Mouse (Mus musculus) MEL (cell line): ENCODE measurements at regions not wholly inside any gene's neighbourhood (a gene's known extent, or its start where the extent isn't known, plus 50 kb on each side); places are given as distances from the start of the nearest gene placed in this dataset.
"Not testable (repeated sequence)": the region's sequence is repeated elsewhere in the genome, so short reads cannot be mapped to it uniquely, and the experiment has no call there.

Source experiments
- DNase-seq: peaks from one replicate; pipeline ENCODE4 v3.0.0; 2011; ENCODE audit warnings: low read depth, low spot score
- H3K27ac ChIP-seq: 2 replicates; pipeline ENCODE4 v1.5.1; 2012; ENCODE audit warnings: low read depth, mild to moderate bottlenecking, control low read depth, low read length, moderate library complexity; ENCODE audit not compliant: control insufficient read depth
- H3K27me3 ChIP-seq, 2 experiments: fragments of 150-350 bp in 1 of 2; sonication (generic) in 1 of 2; 2 replicates each; pipeline ENCODE4 v1.6.1; 2012; ENCODE audit warnings: low read length in 2 of 2, mild to moderate bottlenecking in 2 of 2, improper control_type of control experiment in 1 of 2, moderate library complexity in 1 of 2; ENCODE audit not compliant: insufficient read depth in 2 of 2, control insufficient read depth in 1 of 2
- H3K36me3 ChIP-seq, 2 experiments: 2 replicates each; pipeline ENCODE4 v1.6.1; 2012 to 2014; ENCODE audit warnings: low read length in 2 of 2, improper control_type of control experiment in 1 of 2, inconsistent platforms in 1 of 2, mild to moderate bottlenecking in 1 of 2; ENCODE audit not compliant: insufficient read depth in 2 of 2, control insufficient read depth in 1 of 2
- H3K4me1 ChIP-seq, 2 experiments: fragments of 150-350 bp in 1 of 2; sonication (generic) in 1 of 2; 2 replicates each; pipeline ENCODE4 v1.6.1; 2012; ENCODE audit warnings: low read length in 2 of 2, improper control_type of control experiment in 1 of 2, mild to moderate bottlenecking in 1 of 2; ENCODE audit not compliant: insufficient read depth in 2 of 2, control insufficient read depth in 1 of 2
- H3K4me3 ChIP-seq, 2 experiments: fragments of 150-350 bp in 1 of 2; sonication (generic) in 1 of 2; 2 replicates each; pipeline ENCODE4 v1.5.1; 2012; ENCODE audit warnings: low read depth in 2 of 2, low read length in 2 of 2, mild to moderate bottlenecking in 2 of 2, moderate library complexity in 2 of 2, control low read depth in 1 of 2, improper control_type of control experiment in 1 of 2; ENCODE audit not compliant: control insufficient read depth in 1 of 2, insufficient read depth in 1 of 2
- H3K79me2 ChIP-seq: 2 replicates; pipeline ENCODE4 v1.6.1; 2012; ENCODE audit warnings: mild to moderate bottlenecking, low read length, moderate library complexity; ENCODE audit not compliant: control insufficient read depth, poor library complexity, insufficient read depth
- H3K9ac ChIP-seq: 2 replicates; pipeline ENCODE4 v1.6.1; 2012; ENCODE audit warnings: low read depth, mild to moderate bottlenecking, control low read depth, low read length, moderate library complexity; ENCODE audit not compliant: control insufficient read depth, poor library complexity, severe bottlenecking
- H3K9me3 ChIP-seq: fragments of 150-350 bp; sonication (generic); replicated peaks from 2 replicates; pipeline ENCODE4 v1.6.1; 2012; ENCODE audit warnings: mild to moderate bottlenecking, low read length, improper control_type of control experiment, moderate library complexity; ENCODE audit not compliant: insufficient read depth
- BHLHE40 ChIP-seq: IDR thresholded peaks from 2 replicates; pipeline ENCODE4 v1.6.1; 2012; ENCODE audit warnings: low read depth, mild to moderate bottlenecking, inconsistent platforms, low read length, improper control_type of control experiment, borderline replicate concordance
- CHD1 ChIP-seq: IDR thresholded peaks from 2 replicates; pipeline ENCODE4 v1.6.1; 2012; ENCODE audit warnings: low read depth, mild to moderate bottlenecking, inconsistent platforms, low read length, improper control_type of control experiment
- E2F4 ChIP-seq: IDR thresholded peaks from 2 replicates; pipeline ENCODE4 v1.6.1; 2011; ENCODE audit warnings: low read depth, low read length, improper control_type of control experiment, borderline replicate concordance
- EP300 ChIP-seq, 2 experiments: IDR thresholded peaks; 2 replicates each; pipeline ENCODE4 v1.6.1; 2011; ENCODE audit warnings: improper control_type of control experiment in 2 of 2, low read length in 2 of 2, low read depth in 1 of 2, mild to moderate bottlenecking in 1 of 2
- MAX ChIP-seq: IDR thresholded peaks from 2 replicates; pipeline ENCODE4 v1.6.1; 2011; ENCODE audit warnings: low read length, improper control_type of control experiment
- MAZ ChIP-seq: IDR thresholded peaks from 2 replicates; pipeline ENCODE4 v1.6.1; 2012; ENCODE audit warnings: low read depth, mild to moderate bottlenecking, inconsistent platforms, low read length, improper control_type of control experiment
- MYC ChIP-seq: IDR thresholded peaks from 2 replicates; pipeline ENCODE4 v1.6.1; 2011; ENCODE audit warnings: low read depth, mild to moderate bottlenecking, low read length, improper control_type of control experiment, moderate library complexity
- POLR2AphosphoS2 ChIP-seq: IDR thresholded peaks from 2 replicates; pipeline ENCODE4 v1.6.1; 2011; ENCODE audit warnings: low read length, improper control_type of control experiment
- POLR2AphosphoS5 ChIP-seq: IDR thresholded peaks from 2 replicates; pipeline ENCODE4 v1.6.1; 2012; ENCODE audit warnings: low read depth, borderline replicate concordance, mild to moderate bottlenecking, inconsistent platforms, low read length, moderate library complexity, mixed read lengths
- TCF12 ChIP-seq: IDR thresholded peaks from 2 replicates; pipeline ENCODE4 v1.6.1; 2014; ENCODE audit warnings: low read depth, mild to moderate bottlenecking, inconsistent platforms, low read length, improper control_type of control experiment, moderate library complexity
- USF1 ChIP-seq: IDR thresholded peaks from 2 replicates; pipeline ENCODE4 v1.6.1; 2014; ENCODE audit warnings: low read depth, mild to moderate bottlenecking, inconsistent platforms, low read length, improper control_type of control experiment, moderate library complexity
- ZC3H11A ChIP-seq: IDR thresholded peaks from 2 replicates; pipeline ENCODE4 v1.6.1; 2012; ENCODE audit warnings: low read depth, mild to moderate bottlenecking, inconsistent platforms, low read length, improper control_type of control experiment
- ZMIZ1 ChIP-seq: IDR thresholded peaks from 2 replicates; pipeline ENCODE4 v1.6.1; 2012; ENCODE audit warnings: low read depth, mild to moderate bottlenecking, inconsistent platforms, low read length, improper control_type of control experiment, moderate library complexity

DNA sequence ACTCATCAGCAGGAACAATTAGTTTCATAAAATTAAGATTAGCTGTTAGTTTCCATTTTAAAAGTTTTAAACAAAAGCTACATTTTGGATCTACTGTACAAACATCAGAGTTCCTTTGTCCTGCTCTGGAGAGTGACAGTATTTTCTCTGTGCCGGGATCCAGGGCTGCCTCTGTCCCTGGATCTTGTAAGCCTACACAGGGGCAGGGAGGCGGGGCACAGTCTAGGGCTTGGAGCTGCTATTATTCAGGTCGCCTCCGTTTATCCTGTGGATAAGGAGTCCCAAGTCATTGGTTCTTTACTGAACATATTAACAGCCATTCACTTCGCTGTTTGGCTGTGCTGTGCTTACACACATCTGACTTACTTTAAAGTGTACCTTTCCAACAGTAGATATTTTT, 150.8 kb upstream of the Gm37988 start:
- no peak for TF ChIP-seq EP300 (IDR thresholded peaks at IDR 0.05; ENCODE audit: low read depth in 1 of 2, low read length in 2 of 2)
- no peak for TF ChIP-seq E2F4
- no peak for TF ChIP-seq POLR2AphosphoS5
- TF ChIP-seq CHD1, result no peak
- TF ChIP-seq ZMIZ1, result no peak
- TF ChIP-seq MYC, result no peak
- TF ChIP-seq TCF12, result no peak
- TF ChIP-seq USF1, result no peak
- TF ChIP-seq POLR2AphosphoS2, result no peak
- no peak for TF ChIP-seq MAZ
- TF ChIP-seq BHLHE40, result no peak
- TF ChIP-seq MAX, result no peak
- TF ChIP-seq ZC3H11A, result no peak
- Histone ChIP-seq H3K4me3 (no peak overlapping the region), H3K9ac (no peak overlapping the region), H3K79me2 (no peaks in the 10 kb centered on the region), H3K36me3 (no peaks in the 10 kb centered on the region), H3K27ac (no peak overlapping the region), H3K27me3 (no peaks in the 10 kb centered on the region), H3K9me3 (no peaks in the 10 kb centered on the region), H3K4me1 (no peaks in the 10 kb centered on the region)
- no peak for DNase-seq

DNA sequence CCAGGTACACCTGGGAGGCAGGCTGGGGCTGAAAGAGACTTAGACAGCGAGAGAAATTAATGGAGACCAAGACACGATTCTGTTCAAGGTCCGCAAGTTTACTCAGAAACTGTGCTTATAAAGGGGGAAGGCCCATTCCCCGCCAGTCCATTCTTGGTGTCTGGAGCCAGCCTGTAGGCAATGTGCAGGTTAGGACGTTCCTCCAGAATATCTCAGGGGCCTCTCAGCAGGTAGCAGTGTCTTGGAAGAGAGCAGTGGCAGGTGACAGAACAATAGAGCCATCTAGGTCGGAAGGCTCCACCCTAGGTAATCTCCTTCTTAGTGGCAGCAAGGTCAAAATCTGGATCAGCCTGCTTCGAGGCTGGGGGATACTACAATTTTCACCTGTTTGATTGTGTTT, 147.6 kb upstream of the Gm37988 start:
- H3K4me3 ChIP-seq, H3K4me1 ChIP-seq, H3K27ac ChIP-seq, H3K9ac ChIP-seq, H3K36me3 ChIP-seq, H3K79me2 ChIP-seq, H3K27me3 ChIP-seq, H3K9me3 ChIP-seq, DNase-seq: not testable (repeated sequence)

DNA sequence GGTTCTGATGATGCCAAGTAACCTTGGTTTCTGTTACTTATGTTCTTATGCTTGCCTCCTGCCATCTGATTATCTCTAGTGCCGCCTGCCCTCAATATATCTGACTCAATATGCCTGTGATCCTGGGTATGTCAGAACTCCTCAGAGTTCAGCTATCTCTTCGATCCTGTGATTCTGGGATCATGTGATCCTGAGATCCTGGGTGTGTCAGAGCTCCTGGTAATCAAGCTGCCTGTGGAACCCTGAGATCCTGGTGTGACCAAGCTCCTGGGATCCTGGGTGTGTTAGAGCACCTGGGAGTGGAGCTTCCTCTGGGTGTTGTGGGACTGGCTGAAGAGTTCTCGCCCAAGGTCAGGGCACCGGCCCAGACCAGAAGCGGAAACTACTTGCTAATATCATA, 147.1 kb upstream of the Gm37988 start:
- H3K36me3 ChIP-seq, H3K27ac ChIP-seq, H3K4me3 ChIP-seq, H3K9ac ChIP-seq, H3K79me2 ChIP-seq, H3K9me3 ChIP-seq, H3K27me3 ChIP-seq, H3K4me1 ChIP-seq, DNase-seq: not testable (repeated sequence)
